Mouse (Mus musculus) adrenal gland, postnatal 25 days (tissue): ENCODE data around the gene Pcf11. TPM values are rescaled to one million over a fixed set of nuclear protein-coding genes. Genes with fewer than 3 reads are reported as not detected.

ENCODE experiments used
- DNase-seq: peaks from one replicate; pipeline ENCODE4 v3.0.0; 2021; ENCODE audit warnings: mixed read lengths
- total RNA-seq: library from RNA; stranded (reverse); gene quantifications from 2 replicates; pipeline ENCODE4 v1.2.3, GENCODE M21; 2021

Gene Pcf11
- total RNA-seq, 1 experiment from 2014 or later, result 65.1 TPM

DNA sequence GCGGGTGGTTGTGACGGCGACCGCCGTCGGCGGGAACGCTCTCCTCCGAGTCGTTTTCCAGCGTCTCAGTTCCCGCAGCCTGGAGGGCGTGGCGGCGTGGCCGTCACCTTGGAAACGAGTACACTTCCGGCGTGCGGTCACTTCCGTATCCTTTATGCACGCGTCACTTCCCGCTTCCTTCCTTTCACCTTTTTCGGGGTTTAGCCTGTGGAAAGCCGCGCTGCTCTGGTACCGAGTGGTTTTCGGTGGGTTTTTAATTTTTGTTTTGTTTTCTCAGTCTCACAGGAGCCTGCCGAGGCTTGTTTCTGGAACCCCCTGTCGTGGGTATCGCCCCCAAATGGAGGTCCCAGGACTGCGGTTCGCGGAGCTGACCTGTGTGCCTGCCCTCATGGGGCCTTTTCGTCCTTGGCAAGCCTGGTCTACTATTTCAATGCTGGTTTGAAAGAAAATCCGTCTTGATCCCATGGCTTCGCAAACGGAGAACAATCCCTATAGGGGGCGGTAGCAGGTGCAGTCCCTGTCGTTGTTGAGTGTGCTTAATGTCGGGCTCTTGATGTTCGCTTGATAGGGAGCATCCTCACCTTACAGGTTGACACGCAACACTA lies 32.6 kb downstream of the Pcf11 start, which contains the start of gene Ankrd42:
Ankrd42 (minus strand) TSS at position 122 of the 605 bp plus-strand sequence.
- peak; percentile 90 for DNase-seq

DNA sequence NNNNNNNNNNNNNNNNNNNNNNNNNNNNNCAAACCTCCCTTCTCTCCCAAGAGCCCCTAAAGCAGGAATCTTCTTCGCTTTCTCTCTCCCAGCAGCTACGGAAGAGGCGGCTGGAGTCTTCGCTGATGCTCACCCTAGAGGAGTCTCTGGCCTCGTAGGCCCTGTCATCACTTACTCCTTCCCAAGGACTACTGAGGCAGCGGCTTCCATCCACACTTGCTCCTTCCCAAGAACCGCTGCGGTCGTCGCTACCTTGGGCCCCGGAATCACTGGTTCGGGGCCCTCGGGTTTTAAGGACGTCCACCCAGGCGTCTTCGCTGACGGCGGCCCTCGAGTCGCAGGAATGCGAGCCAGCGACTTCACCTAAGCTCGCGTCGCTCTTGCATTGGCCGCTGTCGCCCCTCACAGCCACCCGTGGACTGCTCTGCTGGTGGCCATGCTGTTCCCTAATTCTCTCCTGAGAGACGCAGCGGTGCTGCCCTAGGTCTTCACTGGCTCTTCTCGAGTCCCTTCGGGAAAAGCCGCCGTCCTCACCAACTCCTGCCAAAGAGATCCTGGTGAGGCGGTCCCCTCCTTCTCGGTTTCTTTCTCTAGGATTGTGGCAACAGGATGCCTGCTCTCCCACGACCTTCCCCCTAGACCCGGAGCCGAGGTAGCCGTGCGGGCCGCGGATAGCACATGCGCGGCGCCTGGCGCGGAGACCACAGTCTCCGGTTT lies 33.3 kb downstream of the Pcf11 start:
- peak; percentile 19 for DNase-seq

DNA sequence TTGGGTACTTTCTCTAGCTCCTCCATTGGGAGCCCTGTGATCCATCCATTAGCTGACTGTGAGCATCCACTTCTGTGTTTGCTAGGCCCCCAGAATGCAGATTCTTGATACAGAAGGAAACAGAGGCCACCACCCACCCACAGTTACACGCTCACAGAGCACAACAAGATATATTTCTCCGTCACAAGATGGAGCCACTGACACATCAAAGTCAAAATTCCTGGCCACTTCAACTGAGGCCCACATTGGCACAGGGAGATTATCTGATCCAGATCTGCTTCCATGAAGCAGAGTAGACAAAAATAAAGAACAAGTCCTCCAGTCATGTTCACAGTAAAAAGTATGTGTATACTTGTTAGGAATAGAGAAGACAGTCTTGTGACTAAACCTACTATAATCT lies 39.6 kb downstream of the Pcf11 start:
- DNase-seq, result no peak

DNA sequence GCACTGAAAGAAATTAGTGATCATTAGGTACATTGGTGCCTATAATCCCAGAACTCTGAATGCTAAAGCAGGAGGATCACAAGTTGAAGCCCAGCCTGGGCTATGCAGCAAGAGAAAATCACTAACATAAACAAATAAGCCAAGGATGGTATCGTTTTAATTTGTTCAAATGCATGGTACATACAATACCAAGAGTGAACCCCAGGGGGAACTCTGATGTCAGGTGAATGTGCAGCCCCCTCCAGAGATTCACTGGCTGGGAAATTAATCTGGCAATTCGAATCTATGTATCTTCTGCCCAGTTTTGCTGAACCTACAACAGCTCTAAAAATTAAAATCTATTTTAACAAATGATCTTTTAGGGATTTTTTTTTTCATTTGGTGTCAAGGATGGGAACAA lies 45.2 kb downstream of the Pcf11 start:
- no peak for DNase-seq

DNA sequence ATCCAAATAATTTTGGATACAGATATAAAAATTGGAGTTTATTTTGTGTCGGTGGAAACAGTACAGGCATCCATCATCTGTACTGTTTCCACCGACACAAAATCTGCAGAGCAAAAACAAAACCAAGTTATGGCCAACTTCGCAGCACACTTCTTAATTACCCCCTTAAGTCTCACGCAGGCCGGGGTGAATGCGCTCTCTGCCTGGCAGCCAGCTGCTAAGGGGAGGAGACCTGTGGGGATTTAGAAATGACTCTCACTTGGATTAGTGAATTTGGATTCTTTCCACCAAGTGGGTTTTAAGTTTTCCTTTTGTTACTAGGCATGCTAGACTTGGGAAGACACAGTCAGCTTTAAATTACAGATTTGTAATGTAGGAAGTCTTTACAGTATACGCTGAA lies 58.9 kb downstream of the Pcf11 start:
- DNase-seq, result no peak

DNA sequence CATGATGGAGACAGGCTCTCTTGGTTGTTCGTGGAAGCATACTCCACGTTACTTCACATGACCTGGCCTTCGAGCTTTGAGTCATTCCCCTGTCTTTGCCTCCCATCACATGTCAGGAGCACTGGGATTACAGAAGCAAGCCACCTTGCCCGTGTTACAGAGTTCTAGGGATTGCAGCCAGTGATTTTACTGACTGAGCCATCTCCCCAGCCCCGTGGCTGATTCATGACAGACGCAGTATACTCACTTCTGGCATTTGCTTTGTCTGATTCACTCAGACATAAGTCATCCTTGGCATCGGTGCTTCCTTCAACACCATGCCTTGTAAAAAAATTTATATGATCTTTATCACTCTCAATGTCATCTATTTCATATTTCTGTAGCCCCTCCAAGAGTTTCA lies 64.8 kb downstream of the Pcf11 start:
- peak; percentile 16 for DNase-seq

Other genes with a start within 250 kb of the Pcf11 start
- 37.4 and 48.1 TPM in 2 replicates for gene Ccdc90b, start 108.8 kb downstream of the Pcf11 start, total RNA-seq
- gene Ankrd42, start 32.8 kb downstream of the Pcf11 start, total RNA-seq, result 9.5 and 9.7 TPM in 2 replicates
- 2.8 and 3.2 TPM in 2 replicates for gene Rab30, start 71.7 kb upstream of the Pcf11 start, total RNA-seq
- gene Ddias, start 204.3 kb upstream of the Pcf11 start, total RNA-seq, result 1.6 and 1.7 TPM in 2 replicates
- gene Prcp, start 204.5 kb upstream of the Pcf11 start, total RNA-seq, result 10.6 and 11.1 TPM in 2 replicates